Mouse (Mus musculus) forebrain, embryonic 15.5 days (tissue): ENCODE data around the gene Cdk6. TPM values are rescaled to one million over a fixed set of nuclear protein-coding genes. Genes with fewer than 3 reads are reported as not detected.

ENCODE experiments used
- ATAC-seq: fragments of 200-750 bp; cut with Nextera tagmentation; replicated peaks from 2 replicates; pipeline ENCODE4 v1.8.0; 2017; ENCODE audit warnings: mild to moderate bottlenecking, moderate TSS enrichment, moderate library complexity
- H3K27ac ChIP-seq: fragments of 300-500 bp; sonication (generic); replicated peaks from 2 replicates; pipeline ENCODE4 v1.5.1; 2015; ENCODE audit warnings: mild to moderate bottlenecking, inconsistent platforms
- H3K27me3 ChIP-seq: fragments of 300-500 bp; sonication (generic); 2 replicates; pipeline ENCODE4 v1.6.1; 2015; ENCODE audit warnings: inconsistent platforms
- H3K36me3 ChIP-seq: fragments of 300-500 bp; sonication (generic); 2 replicates; pipeline ENCODE4 v1.6.1; 2015; ENCODE audit warnings: mild to moderate bottlenecking, inconsistent platforms
- H3K4me1 ChIP-seq: fragments of 300-500 bp; sonication (generic); 2 replicates; pipeline ENCODE4 v1.6.1; 2015; ENCODE audit warnings: inconsistent platforms
- H3K4me2 ChIP-seq: fragments of 300-500 bp; sonication (generic); replicated peaks from 2 replicates; pipeline ENCODE4 v1.6.1; 2015; ENCODE audit warnings: mild to moderate bottlenecking, inconsistent platforms
- H3K4me3 ChIP-seq: fragments of 300-500 bp; sonication (generic); 2 replicates; pipeline ENCODE4 v1.5.1; 2015; ENCODE audit warnings: mild to moderate bottlenecking, inconsistent platforms
- H3K9ac ChIP-seq: fragments of 300-500 bp; sonication (generic); replicated peaks from 2 replicates; pipeline ENCODE4 v1.6.1; 2015; ENCODE audit warnings: mild to moderate bottlenecking, inconsistent platforms
- H3K9me3 ChIP-seq: fragments of 300-500 bp; sonication (generic); 2 replicates; pipeline ENCODE4 v1.6.1; 2016; ENCODE audit warnings: inconsistent platforms
- WGBS: fragments of 180-500 bp; shearing (Covaris S2); methylation state at CpG from one replicate; pipeline ENCODE4 v1.1.7; 2015; ENCODE audit warnings: mixed read lengths; 5-methylcytosine and 5-hydroxymethylcytosine counted together
- polyA plus RNA-seq: library from polyadenylated mRNA; unstranded; fragments of >200 nt; fragmentation: Nextera tagmentation; extraction: Ambion mirVana; gene quantifications from 2 replicates; pipeline ENCODE4 v1.2.1, GENCODE M21; 2015

Gene Cdk6
- polyA plus RNA-seq, 1 experiment from 2014 or later: 30.8 TPM

GRCm38 (mm10) chr5:3385078-3385477 is 43.8 kb downstream of the Cdk6 start:
- WGBS: 30% methylated on average over 1 of the region's 1 CpGs
- Histone ChIP-seq H3K27ac (no peak overlapping the region), H3K9ac (no peak overlapping the region), H3K27me3 (no peaks in the 10 kb centered on the region), H3K4me1 (peaks cover 2% of the 10 kb centered on the region; the same call in 1 of the 2 replicates), H3K9me3 (no peaks in the 10 kb centered on the region), H3K4me3 (no peak overlapping the region), H3K36me3 (no peaks in the 10 kb centered on the region), H3K4me2 (no peak overlapping the region)
- 0 out of 2 replicates have a peak, but pooled peaks have one; percentile 25 for ATAC-seq

- ATAC-seq: no peak
- Histone ChIP-seq H3K27ac (no peak overlapping the region), H3K9ac (no peak overlapping the region), H3K4me2 (no peak overlapping the region), H3K9me3 (no peaks in the 10 kb centered on the region), H3K36me3 (no peaks in the 10 kb centered on the region), H3K4me3 (no peak overlapping the region), H3K27me3 (no peaks in the 10 kb centered on the region), H3K4me1 (peaks cover 2% of the 10 kb centered on the region; the same call in 1 of the 2 replicates)
- 76% methylated on average over 7 of the region's 7 CpGs for WGBS
Observed at GRCm38 (mm10) chr5:3386021-3386730, 44.9 kb downstream of the Cdk6 start.

GRCm38 (mm10) chr5:3386731-3387087 is 45.4 kb downstream of the Cdk6 start:
- peaks cover 2% of the 10 kb centered on the region; the same call in 1 of the 2 replicates for H3K4me1 ChIP-seq
- no peaks in the 10 kb centered on the region for H3K9me3 ChIP-seq
- H3K27me3 ChIP-seq: no peaks in the 10 kb centered on the region
- ATAC-seq: no peak
- H3K9ac ChIP-seq: no peak overlapping the region
- H3K4me3 ChIP-seq: no peak overlapping the region
- no peaks in the 10 kb centered on the region for H3K36me3 ChIP-seq
- WGBS: 12% methylated on average over 4 of the region's 4 CpGs
- H3K27ac ChIP-seq: no peak overlapping the region
- no peak overlapping the region for H3K4me2 ChIP-seq

- no peaks in the 10 kb centered on the region for H3K9me3 ChIP-seq
- H3K9ac ChIP-seq: no peak overlapping the region
- peak; percentile 70 for ATAC-seq
- no peaks in the 10 kb centered on the region for H3K27me3 ChIP-seq
- no peak overlapping the region for H3K4me2 ChIP-seq
- 51% methylated on average over 5 of the region's 5 CpGs for WGBS
- H3K27ac ChIP-seq: no peak overlapping the region
- H3K4me1 ChIP-seq: peaks cover 2% of the 10 kb centered on the region; the same call in 1 of the 2 replicates
- no peak overlapping the region for H3K4me3 ChIP-seq
- H3K36me3 ChIP-seq: no peaks in the 10 kb centered on the region
Observed at GRCm38 (mm10) chr5:3387138-3387537, 45.9 kb downstream of the Cdk6 start.

GRCm38 (mm10) chr5:3392856-3393255 is 51.6 kb downstream of the Cdk6 start:
- 83% methylated on average over 3 of the region's 3 CpGs for WGBS
- Histone ChIP-seq H3K4me2 (no peak overlapping the region), H3K27ac (no peak overlapping the region), H3K36me3 (no peaks in the 10 kb centered on the region), H3K4me3 (no peak overlapping the region), H3K27me3 (no peaks in the 10 kb centered on the region), H3K9me3 (no peaks in the 10 kb centered on the region), H3K9ac (no peak overlapping the region), H3K4me1 (peaks cover 24% of the 10 kb centered on the region)
- ATAC-seq: no peak

GRCm38 (mm10) chr5:3394145-3394544 is 52.9 kb downstream of the Cdk6 start:
- WGBS: 91% methylated on average over 7 of the region's 7 CpGs
- Histone ChIP-seq H3K9me3 (no peaks in the 10 kb centered on the region), H3K36me3 (no peaks in the 10 kb centered on the region), H3K9ac (no peak overlapping the region), H3K4me2 (no peak overlapping the region), H3K4me1 (peaks cover 24% of the 10 kb centered on the region), H3K27me3 (no peaks in the 10 kb centered on the region), H3K4me3 (no peak overlapping the region), H3K27ac (peak overlapping the region; percentile 54; the same call in 1 of the 2 replicates)
- ATAC-seq: no peak

- H3K27ac ChIP-seq: peak overlapping the region; percentile 54
- no peak overlapping the region for H3K9ac ChIP-seq
- 19% methylated on average over 6 of the region's 6 CpGs for WGBS
- H3K36me3 ChIP-seq: no peaks in the 10 kb centered on the region
- no peak overlapping the region for H3K4me3 ChIP-seq
- no peaks in the 10 kb centered on the region for H3K9me3 ChIP-seq
- ATAC-seq: peak; percentile 76
- H3K27me3 ChIP-seq: no peaks in the 10 kb centered on the region
- H3K4me2 ChIP-seq: no peak overlapping the region
- H3K4me1 ChIP-seq: peaks cover 28% of the 10 kb centered on the region
Observed at GRCm38 (mm10) chr5:3395020-3395419, 53.7 kb downstream of the Cdk6 start.

GRCm38 (mm10) chr5:3396214-3396613 is 54.9 kb downstream of the Cdk6 start:
- H3K4me2 ChIP-seq: no peak overlapping the region
- no peak overlapping the region for H3K4me3 ChIP-seq
- no peak for ATAC-seq
- 71% methylated on average over 6 of the region's 6 CpGs for WGBS
- no peaks in the 10 kb centered on the region for H3K36me3 ChIP-seq
- H3K9ac ChIP-seq: no peak overlapping the region
- no peaks in the 10 kb centered on the region for H3K9me3 ChIP-seq
- H3K4me1 ChIP-seq: peaks cover 33% of the 10 kb centered on the region
- H3K27me3 ChIP-seq: no peaks in the 10 kb centered on the region
- H3K27ac ChIP-seq: peak overlapping the region; percentile 54; the same call in 1 of the 2 replicates

- no peaks in the 10 kb centered on the region for H3K36me3 ChIP-seq
- no peaks in the 10 kb centered on the region for H3K9me3 ChIP-seq
- ATAC-seq: no peak
- no peaks in the 10 kb centered on the region for H3K27me3 ChIP-seq
- H3K4me1 ChIP-seq: peaks cover 33% of the 10 kb centered on the region
- H3K4me2 ChIP-seq: no peak overlapping the region
- no peak overlapping the region for H3K4me3 ChIP-seq
- WGBS: 70% methylated on average over 11 of the region's 11 CpGs
- no peak overlapping the region for H3K9ac ChIP-seq
- H3K27ac ChIP-seq: no peak overlapping the region
Observed at GRCm38 (mm10) chr5:3396910-3397575, 55.8 kb downstream of the Cdk6 start.

- 17% methylated on average over 7 of the region's 7 CpGs for WGBS
- no peaks in the 10 kb centered on the region for H3K9me3 ChIP-seq
- peak; percentile 65 for ATAC-seq
- no peaks in the 10 kb centered on the region for H3K27me3 ChIP-seq
- peak overlapping the region; percentile 58; the same call in 1 of the 2 replicates for H3K27ac ChIP-seq
- H3K36me3 ChIP-seq: no peaks in the 10 kb centered on the region
- H3K9ac ChIP-seq: no peak overlapping the region
- H3K4me2 ChIP-seq: no peak overlapping the region
- H3K4me3 ChIP-seq: no peak overlapping the region
- H3K4me1 ChIP-seq: peaks cover 31% of the 10 kb centered on the region
Observed at GRCm38 (mm10) chr5:3399784-3400494, 58.7 kb downstream of the Cdk6 start.

GRCm38 (mm10) chr5:3405102-3405501 is 63.8 kb downstream of the Cdk6 start:
- Histone ChIP-seq H3K27ac (peak overlapping the region; percentile 58), H3K4me3 (no peak overlapping the region), H3K9me3 (no peaks in the 10 kb centered on the region), H3K4me1 (peaks cover 19% of the 10 kb centered on the region), H3K4me2 (no peak overlapping the region), H3K9ac (no peak overlapping the region), H3K36me3 (no peaks in the 10 kb centered on the region), H3K27me3 (no peaks in the 10 kb centered on the region)
- ATAC-seq: peak; percentile 58
- WGBS: 8% methylated on average over 6 of the region's 6 CpGs

GRCm38 (mm10) chr5:3405503-3405902 is 64.2 kb downstream of the Cdk6 start:
- H3K36me3 ChIP-seq: no peaks in the 10 kb centered on the region
- peaks cover 15% of the 10 kb centered on the region for H3K4me1 ChIP-seq
- no peak overlapping the region for H3K4me3 ChIP-seq
- no peak overlapping the region for H3K4me2 ChIP-seq
- H3K27me3 ChIP-seq: no peaks in the 10 kb centered on the region
- H3K9ac ChIP-seq: no peak overlapping the region
- ATAC-seq: peak; percentile 58; the same call in 1 of the 2 replicates
- H3K27ac ChIP-seq: peak overlapping the region; percentile 58; the same call in 1 of the 2 replicates
- WGBS: 12% methylated on average over 6 of the region's 6 CpGs
- H3K9me3 ChIP-seq: no peaks in the 10 kb centered on the region
